Mouse (Mus musculus): ENCODE measurements around the gene Wrnip1. TPM values are rescaled to one million over a fixed set of nuclear protein-coding genes. Genes with fewer than 3 reads are reported as not detected.

Gene Wrnip1
- 13.0 and 15.7 TPM in 2 replicates for polyA plus RNA-seq (2016; fragmentation: Nextera tagmentation; extraction: Ambion mirVana)

DNA sequence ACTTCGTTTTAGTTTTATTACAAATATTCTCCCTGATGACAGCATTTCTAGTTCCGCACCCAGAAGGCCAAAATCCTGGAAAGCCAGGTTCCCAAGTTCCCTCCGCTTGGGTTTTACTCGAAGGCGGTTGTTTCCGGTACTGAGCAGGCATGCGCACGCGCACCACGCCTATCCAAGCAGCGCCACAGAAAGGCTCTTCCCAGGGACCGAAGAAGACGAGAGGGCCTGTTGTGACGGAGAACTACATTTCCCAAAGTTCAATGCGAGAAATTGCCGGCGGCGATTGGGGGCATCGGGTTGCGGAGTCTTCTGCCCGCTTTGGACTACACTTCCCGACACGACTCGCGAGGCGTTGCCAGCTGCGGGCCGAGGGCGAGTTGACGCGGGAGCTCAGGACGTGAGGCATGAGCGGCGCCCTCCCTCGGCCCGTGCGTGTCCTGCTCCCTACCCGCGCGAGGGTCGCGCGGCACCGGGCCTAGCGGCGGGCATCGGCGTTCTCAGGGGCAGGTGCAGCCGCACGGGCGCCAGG lies at the start of gene Wrnip1:
Gene Wrnip1 (plus strand): TSS at position 346 of the 529 bp plus-strand sequence.
- under 1% methylated on average over 51 of the region's 51 CpGs for WGBS
- Histone ChIP-seq H3K9me3 (no peaks in the 10 kb centered on the region), H3K27ac (peak within 1 kb of the TSS; percentile 91)

DNA sequence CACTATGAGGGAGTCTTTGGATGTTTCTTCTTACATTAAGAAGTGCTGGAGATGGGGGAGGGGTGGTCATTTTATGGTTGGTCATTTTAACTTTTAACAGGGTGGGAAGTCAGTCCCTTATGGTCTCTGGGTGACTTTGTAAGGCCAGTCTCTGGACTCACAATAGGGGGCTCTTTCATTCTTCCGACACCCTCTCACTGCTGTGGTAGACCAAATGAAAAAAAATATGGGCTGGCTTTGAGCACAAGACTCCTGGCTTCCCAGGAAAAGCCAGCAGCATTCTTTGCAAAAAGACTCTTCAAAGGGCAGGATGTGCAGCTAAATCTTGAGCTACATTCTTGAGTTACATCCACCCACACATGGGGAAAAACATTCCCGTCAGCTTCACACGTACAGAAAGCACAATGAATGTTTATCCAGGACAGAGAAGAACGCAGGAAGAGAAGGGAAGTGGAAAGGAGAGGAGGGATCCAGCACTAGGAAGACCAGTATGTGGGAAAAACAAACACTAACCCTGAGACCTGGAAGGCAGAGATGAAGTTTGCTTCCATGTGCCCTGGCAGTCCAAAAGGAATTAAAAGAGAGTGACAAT lies 49.7 kb upstream of the Wrnip1 start:
- WGBS: 63% methylated on average over 4 of the region's 4 CpGs
- H3K27me3 ChIP-seq (ENCODE audit: poor library complexity, severe bottlenecking): no peaks in the 10 kb centered on the region
- H3K4me3 ChIP-seq: no peak overlapping the region
- no peak overlapping the region for H3K27ac ChIP-seq
- H3K4me1 ChIP-seq: no peaks in the 10 kb centered on the region
- H3K9me3 ChIP-seq: no peaks in the 10 kb centered on the region
- no peaks in the 10 kb centered on the region for H3K36me3 ChIP-seq (replicated peaks)
- DNase-seq (ENCODE audit: extremely low spot score, low spot score): no peak

More for the DNA sequence above, at the start of gene Wrnip1:
- Histone ChIP-seq H3K36me3 (replicated peaks) (peaks cover 11% of the 10 kb centered on the region), H3K4me1 (peaks cover 36% of the 10 kb centered on the region), H3K4me3 (peak within 1 kb of the TSS; percentile 73), H3K27me3 (ENCODE audit: poor library complexity, severe bottlenecking) (no peaks in the 10 kb centered on the region)
- DNase-seq (ENCODE audit: extremely low spot score, low spot score): peak; percentile 98

DNA sequence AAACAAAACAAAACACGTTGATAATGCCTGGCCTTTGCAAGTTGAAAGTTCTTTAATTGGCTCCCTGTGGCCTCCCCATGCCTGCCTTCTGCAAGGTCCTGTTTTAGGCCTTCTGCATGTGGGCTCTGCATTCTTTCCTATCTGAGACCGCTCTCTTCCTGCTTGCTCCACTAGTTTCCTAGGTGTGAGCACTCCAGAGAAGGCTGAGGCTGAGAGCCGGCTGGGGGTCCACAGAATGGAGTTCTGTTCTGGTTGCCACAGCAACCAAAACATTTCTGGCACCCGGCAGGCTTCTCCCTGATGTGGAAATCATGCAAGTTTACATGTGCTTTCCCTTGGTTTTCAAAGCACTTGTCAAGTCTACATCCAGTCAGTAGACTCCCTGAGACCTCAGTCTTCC lies 42.8 kb upstream of the Wrnip1 start:
- no peak for DNase-seq (ENCODE audit: extremely low spot score, low spot score)
- no peaks in the 10 kb centered on the region for H3K27me3 ChIP-seq (ENCODE audit: poor library complexity, severe bottlenecking)
- WGBS: 20% methylated on average over 4 of the region's 4 CpGs
- H3K4me1 ChIP-seq: peaks cover 8% of the 10 kb centered on the region
- no peaks in the 10 kb centered on the region for H3K36me3 ChIP-seq (replicated peaks)
- H3K9me3 ChIP-seq: no peaks in the 10 kb centered on the region
- H3K4me3 ChIP-seq: no peak overlapping the region
- H3K27ac ChIP-seq: no peak overlapping the region

DNA sequence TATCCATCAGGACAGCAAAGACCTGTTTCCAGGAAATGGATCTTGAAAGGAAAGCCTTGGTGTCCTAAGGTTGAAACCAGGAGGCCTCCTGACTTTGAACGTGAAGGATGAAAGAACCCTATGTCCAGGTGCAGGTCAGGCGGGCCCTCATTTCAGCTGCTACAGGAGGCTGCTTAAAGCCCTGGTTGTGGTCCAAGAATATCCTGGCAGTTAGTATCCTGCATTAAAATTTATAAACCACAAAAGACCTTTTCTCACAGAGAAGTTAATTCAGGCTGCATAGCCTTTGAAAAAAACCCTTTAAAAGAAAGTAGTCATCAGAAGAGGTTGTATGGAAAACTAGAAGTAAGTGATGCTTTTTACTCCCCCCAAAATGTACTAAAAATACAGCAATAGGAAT lies 41.0 kb upstream of the Wrnip1 start:
- Histone ChIP-seq H3K27me3 (ENCODE audit: poor library complexity, severe bottlenecking) (no peaks in the 10 kb centered on the region), H3K4me3 (no peak overlapping the region), H3K4me1 (peaks cover 8% of the 10 kb centered on the region), H3K9me3 (no peaks in the 10 kb centered on the region), H3K36me3 (replicated peaks) (no peaks in the 10 kb centered on the region), H3K27ac (no peak overlapping the region)
- DNase-seq (ENCODE audit: extremely low spot score, low spot score): no peak
- 89% methylated on average over 2 of the region's 2 CpGs for WGBS

DNA sequence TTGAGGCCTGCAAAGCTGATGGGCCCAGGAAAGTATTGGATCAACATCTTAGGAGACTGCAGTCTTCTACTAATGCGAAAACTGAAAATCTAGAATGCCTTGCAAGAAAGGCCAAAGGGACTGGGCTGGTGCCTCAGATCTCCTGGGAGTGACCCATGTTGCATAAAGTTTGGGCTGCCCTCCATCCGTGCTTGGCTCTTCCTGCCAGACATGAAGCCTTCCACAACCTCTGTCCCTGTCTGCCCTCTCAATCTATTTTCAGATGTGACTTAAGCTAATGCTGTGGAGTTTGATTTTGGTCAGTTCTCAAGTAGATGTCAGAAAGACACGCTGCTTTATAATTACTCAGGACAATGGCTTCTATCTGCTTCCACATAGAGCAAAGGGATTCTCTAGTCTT lies 38.7 kb upstream of the Wrnip1 start:
- 85% methylated on average over 3 of the region's 3 CpGs for WGBS
- Histone ChIP-seq H3K9me3 (no peaks in the 10 kb centered on the region), H3K36me3 (replicated peaks) (no peaks in the 10 kb centered on the region), H3K27ac (no peak overlapping the region), H3K4me3 (no peak overlapping the region), H3K27me3 (ENCODE audit: poor library complexity, severe bottlenecking) (no peaks in the 10 kb centered on the region), H3K4me1 (peaks cover 8% of the 10 kb centered on the region)
- no peak for DNase-seq (ENCODE audit: extremely low spot score, low spot score)

DNA sequence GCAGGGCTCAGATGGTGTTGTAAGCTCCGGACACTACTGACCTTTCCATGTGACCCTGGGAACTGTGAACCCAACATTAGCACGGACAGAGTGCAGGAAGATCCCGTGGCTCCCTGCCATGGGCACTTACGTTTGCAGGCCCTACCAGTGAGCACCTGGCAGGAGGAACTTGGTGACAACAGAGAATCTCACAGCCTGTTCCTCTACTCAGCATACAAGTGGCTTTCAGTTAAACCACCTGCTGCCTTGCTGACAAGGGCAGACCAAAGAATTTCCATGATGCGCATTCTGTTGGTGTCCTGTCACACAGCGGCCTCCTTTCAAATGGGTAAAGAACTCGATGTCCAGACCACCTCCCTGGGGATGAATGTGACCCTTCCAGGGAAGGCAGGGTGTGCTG lies 37.4 kb upstream of the Wrnip1 start:
- no peaks in the 10 kb centered on the region for H3K27me3 ChIP-seq (ENCODE audit: poor library complexity, severe bottlenecking)
- no peak for DNase-seq (ENCODE audit: extremely low spot score, low spot score)
- 48% methylated on average over 7 of the region's 7 CpGs for WGBS
- H3K36me3 ChIP-seq (replicated peaks): no peaks in the 10 kb centered on the region
- H3K27ac ChIP-seq: no peak overlapping the region
- H3K4me1 ChIP-seq: no peaks in the 10 kb centered on the region
- H3K4me3 ChIP-seq: no peak overlapping the region
- H3K9me3 ChIP-seq: no peaks in the 10 kb centered on the region

DNA sequence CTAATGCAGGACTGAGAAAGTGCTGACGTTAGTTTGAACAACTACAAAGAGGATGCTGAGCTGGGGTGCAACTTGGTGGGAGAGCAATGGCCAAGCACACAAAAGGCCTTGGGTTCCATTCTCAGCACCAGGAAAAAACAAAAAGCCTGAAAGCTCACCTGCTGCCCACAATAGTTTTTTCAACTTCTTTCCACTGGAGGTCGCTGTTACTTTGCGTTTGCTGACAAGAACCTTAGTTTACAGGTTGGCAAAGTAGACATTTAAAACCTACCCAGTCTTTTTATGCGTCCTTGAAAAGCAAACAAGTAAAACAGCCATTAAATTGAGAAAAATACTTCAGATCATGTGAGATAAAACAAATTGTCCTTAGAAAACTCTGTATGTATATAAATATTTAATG lies 33.7 kb upstream of the Wrnip1 start:
- no peaks in the 10 kb centered on the region for H3K36me3 ChIP-seq (replicated peaks)
- peaks cover 4% of the 10 kb centered on the region; the same call in 1 of the 2 replicates for H3K4me1 ChIP-seq
- no peak overlapping the region for H3K27ac ChIP-seq
- H3K4me3 ChIP-seq: no peak overlapping the region
- no peak for DNase-seq (ENCODE audit: extremely low spot score, low spot score)
- no peaks in the 10 kb centered on the region for H3K9me3 ChIP-seq
- WGBS: 9% methylated on average over 4 of the region's 4 CpGs
- H3K27me3 ChIP-seq (ENCODE audit: poor library complexity, severe bottlenecking): no peaks in the 10 kb centered on the region

DNA sequence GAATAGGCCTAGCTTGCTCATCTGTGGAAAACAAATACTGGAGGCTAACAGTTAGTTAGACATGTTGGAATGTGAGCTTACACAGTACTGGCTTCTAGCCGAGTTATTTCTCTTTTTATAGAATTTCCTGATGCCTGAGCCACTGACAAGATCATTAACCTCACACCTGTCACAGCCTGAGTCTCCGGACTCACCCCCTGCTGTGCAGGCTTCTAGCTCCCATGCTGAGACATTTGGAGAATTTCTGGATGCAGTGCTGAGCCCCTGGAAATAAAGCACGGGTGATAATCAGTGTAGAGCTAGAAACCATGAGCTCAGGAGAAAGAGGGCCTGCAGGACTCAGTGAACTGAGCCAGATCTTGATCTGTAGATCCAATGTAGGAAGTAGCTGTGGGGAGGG lies 31.9 kb upstream of the Wrnip1 start:
- H3K36me3 ChIP-seq (replicated peaks): no peaks in the 10 kb centered on the region
- 25% methylated on average over 3 of the region's 3 CpGs for WGBS
- no peak overlapping the region for H3K27ac ChIP-seq
- no peaks in the 10 kb centered on the region for H3K9me3 ChIP-seq
- H3K27me3 ChIP-seq (ENCODE audit: poor library complexity, severe bottlenecking): no peaks in the 10 kb centered on the region
- no peak for DNase-seq (ENCODE audit: extremely low spot score, low spot score)
- peaks cover 4% of the 10 kb centered on the region; the same call in 1 of the 2 replicates for H3K4me1 ChIP-seq
- no peak overlapping the region for H3K4me3 ChIP-seq

DNA sequence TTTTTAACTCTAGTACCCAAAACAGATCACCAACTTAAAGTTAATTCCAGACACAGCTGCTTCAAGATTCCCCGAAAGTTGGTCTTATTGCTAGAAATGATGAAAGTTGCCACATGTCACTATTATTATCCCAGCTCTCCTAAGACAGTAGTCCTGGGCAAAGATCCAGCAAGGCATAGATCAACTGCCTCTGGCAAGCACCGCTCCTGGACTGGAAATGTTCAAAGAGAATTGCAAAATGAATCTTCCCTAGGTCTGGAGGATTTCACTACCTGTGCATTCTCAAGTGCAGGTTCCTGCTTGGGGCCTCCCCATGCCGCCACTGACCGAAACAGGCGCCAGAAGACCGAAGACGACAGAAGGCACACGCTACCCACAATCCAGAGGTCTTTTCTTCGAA lies 25.9 kb upstream of the Wrnip1 start:
- 0 out of 2 replicates have a peak, but pooled peaks cover 2% of the 10 kb centered on the region for H3K4me1 ChIP-seq
- DNase-seq (ENCODE audit: extremely low spot score, low spot score): no peak
- no peaks in the 10 kb centered on the region for H3K36me3 ChIP-seq (replicated peaks)
- no peak overlapping the region for H3K4me3 ChIP-seq
- H3K9me3 ChIP-seq: no peaks in the 10 kb centered on the region
- no peaks in the 10 kb centered on the region for H3K27me3 ChIP-seq (ENCODE audit: poor library complexity, severe bottlenecking)
- H3K27ac ChIP-seq: no peak overlapping the region
- WGBS: 94% methylated on average over 9 of the region's 9 CpGs

DNA sequence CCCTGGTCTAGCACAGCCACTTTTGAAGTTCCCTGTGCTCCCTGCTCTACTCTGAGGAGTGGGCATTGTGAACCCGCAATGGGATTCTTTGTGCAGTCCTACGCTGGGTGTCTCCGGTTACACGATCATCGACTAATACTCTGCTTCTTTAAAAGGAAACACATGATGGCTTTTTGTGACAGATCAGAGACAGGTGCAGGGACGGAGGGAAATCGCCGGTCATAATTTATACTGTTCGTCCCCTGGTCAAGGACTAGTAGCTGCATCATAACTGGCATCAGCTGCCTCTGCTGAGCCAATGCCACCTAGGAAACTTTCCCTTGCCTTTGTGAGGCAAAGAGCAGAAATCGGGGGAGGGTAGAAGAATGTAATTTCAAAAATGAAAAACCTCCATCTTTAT lies 25.5 kb upstream of the Wrnip1 start:
- DNase-seq (ENCODE audit: extremely low spot score, low spot score): no peak
- no peak overlapping the region for H3K27ac ChIP-seq
- H3K36me3 ChIP-seq (replicated peaks): no peaks in the 10 kb centered on the region
- no peaks in the 10 kb centered on the region for H3K9me3 ChIP-seq
- no peaks in the 10 kb centered on the region for H3K27me3 ChIP-seq (ENCODE audit: poor library complexity, severe bottlenecking)
- H3K4me1 ChIP-seq: 0 out of 2 replicates have a peak, but pooled peaks cover 2% of the 10 kb centered on the region
- 87% methylated on average over 10 of the region's 10 CpGs for WGBS
- no peak overlapping the region for H3K4me3 ChIP-seq

DNA sequence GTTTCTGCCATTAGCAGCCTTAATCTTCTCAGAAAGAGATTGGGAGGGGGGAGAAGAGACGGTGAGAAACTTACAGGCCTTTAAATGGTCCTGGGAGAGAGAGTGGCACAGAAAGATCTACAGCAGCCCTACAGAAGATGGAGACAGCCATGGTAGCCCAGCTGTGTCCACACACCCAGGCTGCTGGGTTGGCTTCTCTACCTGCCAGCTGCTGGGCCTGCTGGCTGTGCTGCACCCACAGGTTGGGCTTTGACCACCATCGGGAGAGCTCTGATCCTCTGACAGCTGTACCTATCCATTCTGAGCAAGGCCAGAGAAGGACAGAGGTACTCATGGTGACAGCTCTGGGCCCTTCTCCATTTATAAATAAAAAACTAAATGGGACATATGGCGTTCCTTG lies 23.0 kb upstream of the Wrnip1 start:
- Histone ChIP-seq H3K27me3 (ENCODE audit: poor library complexity, severe bottlenecking) (no peaks in the 10 kb centered on the region), H3K4me1 (0 out of 2 replicates have a peak, but pooled peaks cover 2% of the 10 kb centered on the region), H3K27ac (no peak overlapping the region), H3K9me3 (no peaks in the 10 kb centered on the region), H3K36me3 (replicated peaks) (no peaks in the 10 kb centered on the region), H3K4me3 (no peak overlapping the region)
- DNase-seq (ENCODE audit: extremely low spot score, low spot score): no peak
- 73% methylated on average over 3 of the region's 3 CpGs for WGBS

DNA sequence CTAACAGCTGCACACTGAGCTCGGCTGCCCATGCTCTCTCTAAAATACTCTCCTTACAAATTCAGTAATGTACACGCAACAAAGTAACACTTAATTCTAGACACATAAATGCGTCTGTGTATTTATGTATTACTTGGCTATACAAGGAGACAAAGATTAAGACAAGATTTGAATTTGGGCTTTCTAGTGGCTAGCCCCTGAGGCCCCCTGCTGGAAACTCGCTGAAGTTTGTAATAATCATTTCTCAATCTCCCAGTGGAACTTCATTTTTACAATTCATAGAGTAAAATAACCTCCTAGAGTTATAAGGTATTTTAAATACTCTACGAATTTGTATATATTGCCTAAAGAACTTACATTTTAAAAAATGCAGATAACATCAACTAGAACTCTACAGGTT lies 18.8 kb upstream of the Wrnip1 start:
- Histone ChIP-seq H3K9me3 (no peaks in the 10 kb centered on the region), H3K27ac (no peak overlapping the region), H3K36me3 (replicated peaks) (no peaks in the 10 kb centered on the region), H3K27me3 (ENCODE audit: poor library complexity, severe bottlenecking) (no peaks in the 10 kb centered on the region), H3K4me3 (no peak overlapping the region), H3K4me1 (0 out of 2 replicates have a peak, but pooled peaks cover 2% of the 10 kb centered on the region)
- 71% methylated on average over 5 of the region's 5 CpGs for WGBS
- no peak for DNase-seq (ENCODE audit: extremely low spot score, low spot score)

DNA sequence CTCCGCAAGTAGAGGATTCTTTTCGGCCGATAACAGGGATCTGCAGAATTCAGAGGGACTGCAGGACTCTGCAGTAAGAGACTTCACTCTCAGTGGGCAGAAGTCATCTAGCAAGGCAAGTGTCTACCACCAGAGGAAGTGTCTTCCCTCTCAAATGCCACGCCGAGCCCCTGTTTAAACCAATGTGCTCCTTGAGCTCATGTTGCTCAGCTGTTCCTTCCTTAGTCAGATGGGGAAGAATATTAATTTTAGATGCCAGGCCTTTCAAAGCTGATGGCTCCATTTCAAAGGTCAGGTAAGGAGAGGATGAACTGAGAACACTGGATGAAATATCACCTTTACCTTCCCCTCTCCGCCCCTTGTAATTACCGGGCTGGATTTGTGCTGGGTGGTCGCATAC lies 18.0 kb upstream of the Wrnip1 start, which contains the start of gene Mylk4:
Gene Mylk4 (minus strand): TSS at position 139 of the 400 bp plus-strand sequence.
- Histone ChIP-seq H3K9me3 (no peaks in the 10 kb centered on the region), H3K4me3 (no peak within 1 kb of the TSS), H3K27ac (no peak within 1 kb of the TSS), H3K36me3 (replicated peaks) (no peaks in the 10 kb centered on the region), H3K4me1 (0 out of 2 replicates have a peak, but pooled peaks cover under 1% of the 10 kb centered on the region), H3K27me3 (ENCODE audit: poor library complexity, severe bottlenecking) (no peaks in the 10 kb centered on the region)
- WGBS: 90% methylated on average over 8 of the region's 8 CpGs
- no peak for DNase-seq (ENCODE audit: extremely low spot score, low spot score)

All from forebrain, embryonic 10.5 days (tissue).